Mouse (Mus musculus): Measurements from ENCODE around the gene Creb3l2. TPM values are rescaled to one million over a fixed set of nuclear protein-coding genes. Genes with fewer than 3 reads are reported as not detected.

Gene Creb3l2
- total and polyA plus RNA-seq, 2 experiments from 2014 or later = 2.0 to 5.0 TPM

GRCm38 (mm10) chr6:37366991-37367390 is 75.0 kb downstream of the Creb3l2 start:
- no peak overlapping the region for H3K4me2 ChIP-seq (ENCODE audit: low read depth)
- no peaks in the 10 kb centered on the region for H3K9me3 ChIP-seq (ENCODE audit: low read length)
- H3K27me3 ChIP-seq (ENCODE audit: insufficient read depth, low read length) = no peaks in the 10 kb centered on the region
- 94% methylated on average over 6 of the region's 6 CpGs for WGBS
- no peaks in the 10 kb centered on the region for H3K4me1 ChIP-seq (ENCODE audit: insufficient read depth)
- no peak for TF ChIP-seq CTCF (IDR thresholded peaks at IDR 0.05; ENCODE audit: low read depth)
- DNase-seq (no peak), ATAC-seq (no peak)
- H3K27ac ChIP-seq (ENCODE audit: low read depth, low read length) = no peak overlapping the region
- no peak overlapping the region for H3K9ac ChIP-seq
- H3K4me3 ChIP-seq (ENCODE audit: low read depth, low read length) = no peak overlapping the region
- no peaks in the 10 kb centered on the region for H3K36me3 ChIP-seq (ENCODE audit: insufficient read depth)

DNA sequence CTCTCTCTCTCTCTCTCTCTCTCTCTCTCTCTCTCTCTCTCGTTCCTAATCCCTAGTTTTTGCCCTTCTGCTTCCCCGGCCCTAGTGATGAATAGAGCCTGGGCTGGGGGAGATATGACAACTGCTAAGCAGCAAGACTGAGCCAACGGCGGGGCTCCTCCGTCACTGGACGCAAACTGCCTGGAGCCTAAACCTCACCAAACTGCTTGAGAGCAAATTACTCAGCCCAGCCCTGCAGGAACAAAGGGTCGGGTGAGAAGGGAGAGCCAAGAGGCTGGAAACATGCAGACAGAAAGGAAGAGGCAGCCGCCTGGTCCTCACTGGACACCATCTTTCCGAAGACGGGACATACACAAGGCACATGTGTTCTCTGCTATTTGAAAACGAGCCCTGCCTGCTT is 76.8 kb downstream of the Creb3l2 start:
- H3K9ac ChIP-seq = no peak overlapping the region
- no peaks in the 10 kb centered on the region for H3K36me3 ChIP-seq (ENCODE audit: insufficient read depth)
- no peaks in the 10 kb centered on the region for H3K27me3 ChIP-seq (ENCODE audit: insufficient read depth, low read length)
- peak; percentile 40; the same call in 1 of the 2 replicates for ATAC-seq
- H3K9me3 ChIP-seq (ENCODE audit: low read length) = no peaks in the 10 kb centered on the region
- TF ChIP-seq CTCF (IDR thresholded peaks at IDR 0.05; ENCODE audit: low read depth) = no peak
- DNase-seq = no peak
- H3K27ac ChIP-seq (ENCODE audit: low read depth, low read length) = no peak overlapping the region
- WGBS = 40% methylated on average over 11 of the region's 11 CpGs
- H3K4me3 ChIP-seq (ENCODE audit: low read depth, low read length) = no peak overlapping the region
- H3K4me1 ChIP-seq (ENCODE audit: insufficient read depth) = no peaks in the 10 kb centered on the region
- H3K4me2 ChIP-seq (ENCODE audit: low read depth) = no peak overlapping the region

DNA sequence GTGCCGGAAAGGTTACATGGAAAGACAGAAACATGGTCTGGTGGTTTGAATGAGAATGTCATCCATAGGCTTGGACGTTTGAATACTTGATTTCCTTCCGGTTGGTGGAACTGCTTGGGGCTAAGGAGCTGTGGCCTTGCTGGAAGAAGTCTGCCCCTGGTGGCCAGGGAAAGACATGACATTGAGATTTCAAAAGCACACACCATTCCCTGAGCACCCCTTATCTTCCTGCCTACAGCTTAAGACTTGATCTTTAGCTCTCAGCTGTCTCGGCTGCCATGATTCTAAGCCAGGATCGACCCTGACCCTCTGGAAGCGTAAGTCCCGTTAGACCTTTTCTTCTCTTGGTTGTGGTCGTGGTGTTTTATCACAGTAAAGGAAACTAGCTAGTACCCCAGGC is 77.6 kb downstream of the Creb3l2 start:
- no peak overlapping the region for H3K27ac ChIP-seq (ENCODE audit: low read depth, low read length)
- H3K36me3 ChIP-seq (ENCODE audit: insufficient read depth) = no peaks in the 10 kb centered on the region
- no peaks in the 10 kb centered on the region for H3K9me3 ChIP-seq (ENCODE audit: low read length)
- no peak overlapping the region for H3K9ac ChIP-seq
- no peak overlapping the region for H3K4me3 ChIP-seq (ENCODE audit: low read depth, low read length)
- no peaks in the 10 kb centered on the region for H3K4me1 ChIP-seq (ENCODE audit: insufficient read depth)
- peak; percentile 38; the same call in 1 of the 2 replicates for TF ChIP-seq CTCF (IDR thresholded peaks at IDR 0.05; ENCODE audit: low read depth)
- ATAC-seq (no peak), DNase-seq (no peak)
- H3K4me2 ChIP-seq (ENCODE audit: low read depth) = no peak overlapping the region
- no peaks in the 10 kb centered on the region for H3K27me3 ChIP-seq (ENCODE audit: insufficient read depth, low read length)
- WGBS = 95% methylated on average over 8 of the region's 8 CpGs

- no peak for TF ChIP-seq CTCF (IDR thresholded peaks at IDR 0.05; ENCODE audit: low read depth)
- Histone ChIP-seq H3K4me3 (ENCODE audit: low read depth, low read length) (no peak overlapping the region), H3K27me3 (ENCODE audit: insufficient read depth, low read length) (no peaks in the 10 kb centered on the region), H3K4me1 (ENCODE audit: insufficient read depth) (no peaks in the 10 kb centered on the region), H3K4me2 (ENCODE audit: low read depth) (no peak overlapping the region), H3K9ac (no peak overlapping the region), H3K36me3 (ENCODE audit: insufficient read depth) (no peaks in the 10 kb centered on the region), H3K27ac (ENCODE audit: low read depth, low read length) (no peak overlapping the region), H3K9me3 (ENCODE audit: low read length) (no peaks in the 10 kb centered on the region)
- DNase-seq (no peak), ATAC-seq (no peak)
- WGBS = 11% methylated on average over 11 of the region's 11 CpGs
Observed at GRCm38 (mm10) chr6:37360813-37361385, 81.0 kb downstream of the Creb3l2 start.

DNA sequence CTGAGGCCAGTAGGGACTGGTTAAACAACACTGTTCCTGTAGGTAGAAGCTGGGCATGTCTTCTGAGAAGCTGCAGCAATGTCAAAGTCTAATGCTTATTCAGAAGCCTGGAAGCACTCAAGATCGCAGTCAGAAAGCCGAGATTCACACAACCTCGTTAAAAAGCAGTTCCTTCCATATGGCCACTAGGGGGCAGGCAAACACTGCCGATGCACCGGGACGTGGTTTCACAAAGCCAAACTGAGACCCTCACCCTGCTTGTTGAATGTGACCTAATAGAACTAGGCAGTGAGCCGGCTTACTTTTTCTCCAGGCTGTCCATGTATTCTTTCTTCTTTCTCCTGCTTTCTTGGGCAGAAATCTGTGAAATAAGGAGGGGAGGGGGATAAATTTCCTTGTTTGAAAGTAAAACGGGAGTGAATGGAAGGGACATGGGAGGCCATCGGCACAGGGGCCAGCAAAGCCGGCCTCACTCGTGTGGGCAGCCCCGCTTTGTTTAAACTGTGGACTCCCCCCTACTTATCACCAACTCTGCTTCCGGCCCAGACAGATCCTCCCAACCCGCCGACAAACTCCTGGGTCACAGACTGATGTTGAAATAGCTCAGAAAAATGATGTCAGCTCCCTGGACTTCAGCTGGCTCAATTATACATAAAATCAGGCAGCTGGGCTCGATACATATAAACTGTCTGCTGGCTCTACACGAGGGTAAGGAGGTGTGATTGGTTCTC is 87.3 kb downstream of the Creb3l2 start:
- Histone ChIP-seq H3K36me3 (ENCODE audit: insufficient read depth) (no peaks in the 10 kb centered on the region), H3K27ac (ENCODE audit: low read depth, low read length) (no peak overlapping the region), H3K4me2 (ENCODE audit: low read depth) (peak overlapping the region; percentile 31; the same call in 1 of the 2 replicates), H3K4me1 (ENCODE audit: insufficient read depth) (no peaks in the 10 kb centered on the region), H3K9me3 (ENCODE audit: low read length) (no peaks in the 10 kb centered on the region), H3K27me3 (ENCODE audit: insufficient read depth, low read length) (no peaks in the 10 kb centered on the region), H3K4me3 (ENCODE audit: low read depth, low read length) (no peak overlapping the region), H3K9ac (peak overlapping the region; percentile 3; the same call in 1 of the 2 replicates)
- ATAC-seq = peak; percentile 82
- 25% methylated on average over 17 of the region's 17 CpGs for WGBS
- peak; percentile 92 for DNase-seq
- TF ChIP-seq CTCF (IDR thresholded peaks at IDR 0.05; ENCODE audit: low read depth) = peak; percentile 98

DNA sequence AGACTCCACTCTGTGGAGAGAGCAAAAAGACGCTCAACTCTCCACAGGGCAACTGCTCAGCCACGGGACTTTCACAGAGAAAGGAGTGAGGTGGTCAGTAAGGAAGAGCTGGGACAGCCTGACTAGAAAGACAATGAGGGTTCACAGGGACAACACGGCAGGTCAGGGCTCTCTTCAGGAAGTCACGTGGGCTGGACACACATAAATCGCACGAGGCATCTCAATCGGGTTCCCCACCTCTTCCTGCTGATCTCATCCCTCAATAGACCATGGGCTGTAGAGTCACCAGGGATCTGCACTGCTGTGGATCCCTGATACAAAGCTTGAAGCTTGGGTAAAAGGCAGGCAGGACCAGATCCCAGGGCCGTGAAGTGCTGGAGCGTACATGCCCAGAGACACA is 88.3 kb downstream of the Creb3l2 start:
- DNase-seq (no peak), ATAC-seq (no peak)
- Histone ChIP-seq H3K4me2 (ENCODE audit: low read depth) (no peak overlapping the region), H3K36me3 (ENCODE audit: insufficient read depth) (no peaks in the 10 kb centered on the region), H3K4me1 (ENCODE audit: insufficient read depth) (no peaks in the 10 kb centered on the region), H3K9ac (no peak overlapping the region), H3K27ac (ENCODE audit: low read depth, low read length) (no peak overlapping the region), H3K4me3 (ENCODE audit: low read depth, low read length) (no peak overlapping the region), H3K27me3 (ENCODE audit: insufficient read depth, low read length) (no peaks in the 10 kb centered on the region), H3K9me3 (ENCODE audit: low read length) (no peaks in the 10 kb centered on the region)
- TF ChIP-seq CTCF (IDR thresholded peaks at IDR 0.05; ENCODE audit: low read depth) = no peak
- WGBS = 88% methylated on average over 9 of the region's 9 CpGs

GRCm38 (mm10) chr6:37351731-37352380 is 90.1 kb downstream of the Creb3l2 start:
- no peaks in the 10 kb centered on the region for H3K36me3 ChIP-seq (ENCODE audit: insufficient read depth)
- TF ChIP-seq CTCF (IDR thresholded peaks at IDR 0.05; ENCODE audit: low read depth) = peak; percentile 97
- H3K4me2 ChIP-seq (ENCODE audit: low read depth) = no peak overlapping the region
- H3K9ac ChIP-seq = no peak overlapping the region
- H3K27ac ChIP-seq (ENCODE audit: low read depth, low read length) = no peak overlapping the region
- DNase-seq (peak; percentile 84), ATAC-seq (peak; percentile 85)
- H3K27me3 ChIP-seq (ENCODE audit: insufficient read depth, low read length) = no peaks in the 10 kb centered on the region
- H3K4me3 ChIP-seq (ENCODE audit: low read depth, low read length) = no peak overlapping the region
- WGBS = 27% methylated on average over 10 of the region's 10 CpGs
- no peaks in the 10 kb centered on the region for H3K9me3 ChIP-seq (ENCODE audit: low read length)
- H3K4me1 ChIP-seq (ENCODE audit: insufficient read depth) = no peaks in the 10 kb centered on the region
